Mouse (Mus musculus): ENCODE measurements at regions not wholly inside any gene's neighbourhood (a gene's known extent, or its start where the extent isn't known, plus 50 kb on each side); places are given as distances from the start of the nearest gene placed in this dataset.

DNA sequence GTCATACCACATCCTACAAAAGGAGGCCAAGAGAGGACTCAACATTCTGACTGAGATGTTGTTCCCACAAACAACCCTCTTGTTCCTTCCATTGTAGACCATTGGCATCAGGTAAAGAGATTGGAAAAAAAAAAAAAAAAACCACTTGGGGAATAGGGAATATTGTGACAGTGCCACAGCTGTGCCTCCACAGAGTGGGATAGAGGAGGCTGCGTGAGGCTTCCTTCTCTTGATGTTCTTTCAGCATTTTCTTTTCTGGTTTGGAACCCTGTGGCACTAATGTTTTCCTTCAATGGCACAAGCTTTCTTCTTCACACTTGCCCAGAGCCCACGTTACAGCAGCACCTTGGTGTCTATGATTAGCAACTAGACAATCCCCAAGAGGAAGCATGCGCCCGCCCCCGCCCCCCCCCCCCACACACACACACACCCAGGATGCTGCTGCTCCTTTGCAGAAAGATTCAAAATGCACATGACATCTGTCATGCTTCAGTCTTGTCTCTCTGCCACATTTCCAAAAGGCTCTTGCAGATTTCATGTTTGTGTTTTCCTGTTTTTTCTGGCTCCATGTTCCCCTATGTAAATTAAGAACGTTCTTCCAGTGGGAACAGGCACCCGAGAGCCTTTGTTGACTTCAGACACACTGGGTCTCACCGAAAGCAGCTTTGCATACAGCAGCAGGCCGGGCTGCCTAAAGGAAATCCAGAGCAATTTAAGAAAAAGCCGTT is 2283.4 kb upstream of the Gm7489 start:
- no peak for TF ChIP-seq CTCF (IDR thresholded peaks at IDR 0.05; ENCODE audit: borderline replicate concordance, control insufficient read depth, extremely low read depth, insufficient read depth, low read length, poor library complexity)
- no peak for TF ChIP-seq POLR2A (IDR thresholded peaks at IDR 0.05; ENCODE audit: control insufficient read depth, extremely low read depth, insufficient read depth, low read length, poor library complexity)

Data from thymus, adult 2 months (tissue).